Mouse (Mus musculus) cortical plate, adult 2 months (tissue): Measurements from ENCODE around the gene Kcnh6.

Source experiments
- CTCF ChIP-seq: fragments of 200-500 bp; IDR thresholded peaks from 2 replicates; pipeline ENCODE4 v1.5.1; 2011; ENCODE audit warnings: mild to moderate bottlenecking, control low read depth, low read length; ENCODE audit not compliant: insufficient read depth; ENCODE audit errors: extremely low read depth
- POLR2A ChIP-seq: fragments of 200-500 bp; IDR thresholded peaks from 2 replicates; pipeline ENCODE4 v1.6.1; 2011; ENCODE audit warnings: mild to moderate bottlenecking, low read length, control low read depth; ENCODE audit not compliant: insufficient read depth; ENCODE audit errors: extremely low read depth

GRCm38 (mm10) chr11:105959355-105959754 is 48.6 kb upstream of the Kcnh6 start:
- TF ChIP-seq POLR2A (no peak), CTCF (no peak)
